In the genomic region with DNA sequence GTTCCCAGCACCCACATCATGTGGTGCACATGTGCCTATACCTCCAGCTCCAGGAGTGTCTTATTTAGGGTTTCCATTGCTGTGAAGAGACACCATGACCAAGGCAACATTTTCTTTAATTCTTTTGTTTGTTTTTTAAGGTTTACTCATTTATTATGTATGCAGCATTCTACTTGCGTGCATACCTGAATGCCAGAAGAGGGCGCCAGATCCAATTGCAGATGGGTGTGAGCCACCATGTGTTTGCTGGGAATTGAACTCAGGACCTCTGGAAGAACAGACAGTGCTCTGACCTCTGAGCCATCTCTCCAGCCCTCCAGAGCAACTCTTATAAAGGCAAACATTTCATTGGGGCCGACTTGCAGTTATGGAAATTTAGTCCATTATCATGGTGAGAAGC, we compare ENCODE assay signal across 21 mouse cellular contexts. TPM values are rescaled to one million over a fixed set of nuclear protein-coding genes. Genes with fewer than 3 reads are reported as not detected.
DNase-seq lines count a peak whose midpoint lies in the region; TF ChIP-seq lines count a peak whose summit lies in the region.
"Had no signal": no experiment of that assay in that cellular context is flagged by ENCODE, and none has a peak within 500 bp of the region (broad histone marks: within the 10 kb centered on the region; RNA-seq: fewer than 3 reads in every experiment).

No protein-coding gene starts in this region.

- H3K27ac ChIP-seq in left cerebral cortex, adult 2 months = no peak overlapping the region
- no peak overlapping the region for H3K27ac ChIP-seq in ES-Bruce4 (ENCODE audit: insufficient read depth, low read length)
- H3K27ac ChIP-seq: forebrain, embryonic 15.5 days; heart, embryonic 13.5 days; hindbrain, embryonic 13.5 days; intestine, embryonic 15.5 days; limb, embryonic 10.5 days; liver, embryonic 12.5 days; neural tube, embryonic 13.5 days had no signal

- H3K27me3 ChIP-seq in ES-Bruce4 (ENCODE audit: control insufficient read depth, insufficient read depth, low read length, poor library complexity, severe bottlenecking) = no peaks in the 10 kb centered on the region
- H3K27me3 ChIP-seq: forebrain, embryonic 15.5 days; hindbrain, embryonic 13.5 days; intestine, embryonic 15.5 days; neural tube, embryonic 13.5 days had no signal

- H3K4me3 ChIP-seq in left cerebral cortex, adult 2 months = no peak overlapping the region
- H3K4me3 ChIP-seq in ES-Bruce4 (ENCODE audit: low read depth, low read length) = no peak overlapping the region
- H3K4me3 ChIP-seq: forebrain, embryonic 15.5 days; heart, embryonic 13.5 days; hindbrain, embryonic 13.5 days; intestine, embryonic 15.5 days; limb, embryonic 10.5 days; liver, embryonic 12.5 days; neural tube, embryonic 13.5 days had no signal

- DNase-seq in heart, adult 11 months = peak; percentile 39
- DNase-seq in heart, adult 9 months (ENCODE audit: low spot score in 2 of 2) = no peak
- no peak for DNase-seq in left cerebral cortex, adult 2 months (ENCODE audit: extremely low spot score in 1 of 2, low spot score in 2 of 2)
- DNase-seq in left cerebral cortex, adult 9 months (ENCODE audit: low spot score in 2 of 2) = no peak
- peak; percentile 39 for DNase-seq in ZHBTc4 (ENCODE audit: low read depth, low spot score)
- DNase-seq in Muller cell, postnatal 12 days (ENCODE audit: inconsistent ontology term) = no peak
- DNase-seq: adrenal gland, adult 8-10 months; B cell, adult 2 months; cerebellum, adult 9-10 months; kidney, postnatal 10 days; right cerebral cortex, adult 18-20 months; spleen, adult 18-20 months; thymus, adult 18-20 months had no signal

- TF ChIP-seq EP300 in ES-Bruce4 (IDR thresholded peaks at IDR 0.05; ENCODE audit: insufficient read depth, low read depth, low read length) = no peak

- H3K9ac ChIP-seq in ES-Bruce4 (ENCODE audit: low read depth, poor library complexity, severe bottlenecking) = no peak overlapping the region
- H3K9ac ChIP-seq: forebrain, embryonic 15.5 days; heart, embryonic 13.5 days; hindbrain, embryonic 13.5 days; intestine, embryonic 15.5 days; liver, embryonic 12.5 days; neural tube, embryonic 13.5 days had no signal

- intact Hi-C loops in left cerebral cortex, adult 2 months (cut with DNase I) = loop anchor here (1.0 to 5.0 kb wide), 2 partner anchors 300 to 415 kb away; no protein-coding TSS in a partner anchor

- no peak for TF ChIP-seq POLR2A in ES-Bruce4 (IDR thresholded peaks at IDR 0.05; ENCODE audit: insufficient read depth, low read length)

- TF ChIP-seq CTCF in left cerebral cortex, adult 2 months (IDR thresholded peaks at IDR 0.05) = peak; percentile 10
- TF ChIP-seq CTCF in ES-Bruce4 (IDR thresholded peaks at IDR 0.05; ENCODE audit: low read depth, low read length) = peak; percentile 58

- no peaks in the 10 kb centered on the region for H3K36me3 ChIP-seq in ES-Bruce4 (ENCODE audit: control insufficient read depth, insufficient read depth, low read length, poor library complexity, severe bottlenecking)
- H3K36me3 ChIP-seq: forebrain, embryonic 15.5 days; heart, embryonic 13.5 days; hindbrain, embryonic 13.5 days; intestine, embryonic 15.5 days; limb, embryonic 10.5 days; liver, embryonic 12.5 days; neural tube, embryonic 13.5 days had no signal

- no peaks in the 10 kb centered on the region for H3K4me1 ChIP-seq in ES-Bruce4 (ENCODE audit: control insufficient read depth, insufficient read depth, low read length)
- H3K4me1 ChIP-seq: forebrain, embryonic 15.5 days; heart, embryonic 13.5 days; hindbrain, embryonic 13.5 days; intestine, embryonic 15.5 days; limb, embryonic 10.5 days; liver, embryonic 12.5 days; neural tube, embryonic 13.5 days had no signal

- H3K9me3 ChIP-seq in ES-Bruce4 (replicated peaks; ENCODE audit: control insufficient read depth, insufficient read depth, low read length, poor library complexity, severe bottlenecking) = no peaks in the 10 kb centered on the region
- H3K9me3 ChIP-seq: forebrain, embryonic 15.5 days; heart, embryonic 13.5 days; hindbrain, embryonic 13.5 days; intestine, embryonic 15.5 days; limb, embryonic 10.5 days; liver, embryonic 12.5 days; neural tube, embryonic 13.5 days had no signal

RNA-seq across cellular contexts. Expression of a gene that starts 21.2 kb away (rescaled TPM):
- 10 to 100 TPM; 76.8 to 82.2 TPM for total RNA-seq in left cerebral cortex, adult 2 months (2021)
- 114 and 116 TPM in 2 replicates for polyA plus RNA-seq in ES-Bruce4 (2011; ENCODE audit: insufficient read depth, insufficient read length, low read depth, missing spikeins)

Comparison
In these comparisons a context has a peak if more than half of its experiments do, and no peak if none do; other contexts are left out.
1. DNase-seq: peak in heart, adult 11 months (single experiment) and ZHBTc4 (single experiment); none in heart, adult 9 months (0 of 2), left cerebral cortex, adult 2 months (0 of 2), left cerebral cortex, adult 9 months (0 of 2) and Muller cell, postnatal 12 days (single experiment).